Mouse (Mus musculus): ENCODE data around the gene Crebrf. TPM values are rescaled to one million over a fixed set of nuclear protein-coding genes. Genes with fewer than 3 reads are reported as not detected.

The Crebrf gene
- 204 TPM for total RNA-seq (2023)

DNA sequence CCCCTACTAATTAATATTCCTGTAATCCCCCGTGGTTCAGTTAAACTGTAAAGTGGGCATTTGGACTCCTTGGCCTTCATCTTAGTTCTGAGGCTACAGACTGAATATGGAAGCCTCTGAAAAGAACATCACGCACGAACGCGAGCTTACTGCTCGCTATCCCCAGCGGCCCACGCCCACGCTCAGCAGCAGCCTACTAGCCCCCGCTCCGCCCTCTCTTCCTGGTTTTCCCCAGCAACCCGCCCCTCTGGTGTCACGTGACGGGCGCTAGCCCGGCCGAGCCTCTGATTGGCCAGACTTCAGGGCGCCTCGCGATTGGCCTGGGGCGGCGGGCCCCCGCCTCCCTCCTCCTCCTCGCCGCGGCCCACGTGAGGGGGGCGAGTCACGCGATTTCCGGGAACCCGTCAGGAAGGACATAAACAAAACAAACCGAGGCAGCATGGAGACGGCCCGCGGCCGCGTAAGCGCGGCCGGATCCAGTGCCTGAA, at the start of gene Crebrf:
Gene Crebrf, plus strand, starts transcription at position 380 of the 488 bp plus-strand sequence.

DNA sequence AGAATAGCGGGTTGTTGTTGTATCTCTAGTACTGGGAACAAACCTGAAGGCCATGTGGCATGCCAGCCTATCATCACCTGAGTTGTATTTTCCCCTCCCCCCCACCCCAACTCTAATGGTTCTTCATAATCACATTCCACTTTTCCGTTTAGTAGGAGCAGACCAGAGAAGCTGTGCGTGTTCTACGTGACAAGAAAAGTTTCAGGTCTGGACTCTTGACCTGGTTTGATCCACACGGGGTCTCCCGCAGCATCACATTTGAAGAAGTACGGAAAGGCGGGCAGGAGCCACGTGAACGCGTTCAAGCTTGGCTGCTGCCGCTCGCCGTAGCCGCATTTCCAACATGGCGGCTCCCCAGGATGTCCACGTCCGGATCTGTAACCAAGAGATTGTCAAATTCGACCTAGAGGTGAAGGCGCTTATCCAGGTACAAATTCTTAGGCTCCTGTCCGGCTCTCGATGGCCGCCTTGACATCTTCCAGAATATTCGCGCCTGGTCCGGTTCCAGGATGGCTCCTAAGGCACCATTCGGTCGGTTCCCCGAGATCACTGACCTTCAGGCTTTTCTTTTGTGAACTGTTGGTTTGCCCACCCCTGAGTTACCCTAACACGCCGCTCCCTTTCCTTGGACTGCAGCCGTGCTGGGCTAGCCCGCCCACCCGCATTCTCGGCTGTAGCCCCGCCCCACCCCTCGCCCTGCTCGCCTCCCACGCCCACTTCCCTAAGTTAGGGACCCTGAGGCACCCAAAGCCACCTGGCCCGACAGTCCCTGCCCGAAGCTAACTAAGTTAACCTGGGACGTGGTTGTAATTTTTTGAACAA, 65.5 kb downstream of the Crebrf start, which contains the start of gene Bnip1:
Gene Bnip1, plus strand, starts transcription at position 317 of the 822 bp plus-strand sequence.

Other genes with a start within 250 kb of the Crebrf start
- 25.8 TPM for gene Ergic1, start 154.2 kb upstream of the Crebrf start, total RNA-seq (2023)
- gene Dusp1, start 153.5 kb upstream of the Crebrf start, total RNA-seq (2023), result 390 TPM
- gene Atp6v0e, start 52.4 kb upstream of the Crebrf start, total RNA-seq (2023), result 88.2 TPM
- 26.3 TPM for gene Bnip1, start 65.4 kb downstream of the Crebrf start, total RNA-seq (2023)
- not detected for gene Nkx2-5, start 129.4 kb downstream of the Crebrf start, total RNA-seq (2023)
- gene Kifc5b, start 201.4 kb downstream of the Crebrf start, total RNA-seq (2023), result 7.8 TPM
- gene Phf1, start 217.4 kb downstream of the Crebrf start, total RNA-seq (2023), result 142 TPM
- gene Cuta, start 223.9 kb downstream of the Crebrf start, total RNA-seq (2023), result 69.5 TPM
- gene Syngap1, start 225.6 kb downstream of the Crebrf start, total RNA-seq (2023), result 1.7 TPM

Data from CD4-positive naive resting alpha-beta T cell, adult 76 days (primary cell).